Mouse (Mus musculus) stomach, embryonic 14.5 days (tissue): ENCODE data around the gene Iqcn. TPM values are rescaled to one million over a fixed set of nuclear protein-coding genes. Genes with fewer than 3 reads are reported as not detected.

Source experiments
- ATAC-seq: fragments of 200-750 bp; cut with Nextera tagmentation; 2 replicates; pipeline ENCODE4 v1.8.0; 2017; ENCODE audit warnings: low read depth, moderate TSS enrichment; ENCODE audit not compliant: insufficient number of reproducible peaks, insufficient read depth, low FRiP score
- H3K27ac ChIP-seq: fragments of 300-500 bp; sonication (generic); 2 replicates; pipeline ENCODE4 v1.5.1; 2014; ENCODE audit warnings: mild to moderate bottlenecking, low read length, moderate library complexity, mixed read lengths
- H3K27me3 ChIP-seq: fragments of 300-500 bp; sonication (generic); 2 replicates; pipeline ENCODE4 v1.6.1; 2014; ENCODE audit warnings: low read length, control low read depth, mixed read lengths; ENCODE audit not compliant: control insufficient read depth, insufficient read depth
- H3K36me3 ChIP-seq: fragments of 300-500 bp; sonication (generic); 2 replicates; pipeline ENCODE4 v1.6.1; 2014; ENCODE audit warnings: mild to moderate bottlenecking, control low read depth, low read length, moderate library complexity, mixed read lengths; ENCODE audit not compliant: control insufficient read depth, insufficient read depth
- H3K4me1 ChIP-seq: fragments of 300-500 bp; sonication (generic); 2 replicates; pipeline ENCODE4 v1.6.1; 2014; ENCODE audit warnings: low read length, control low read depth, mixed read lengths; ENCODE audit not compliant: control insufficient read depth, insufficient read depth
- H3K4me2 ChIP-seq: fragments of 300-500 bp; sonication (generic); replicated peaks from 2 replicates; pipeline ENCODE4 v1.6.1; 2014; ENCODE audit warnings: low read depth, low read length, control low read depth
- H3K4me3 ChIP-seq: fragments of 300-500 bp; sonication (generic); 2 replicates; pipeline ENCODE4 v1.5.1; 2014; ENCODE audit warnings: low read depth, low read length, control low read depth
- H3K9ac ChIP-seq: fragments of 300-500 bp; sonication (generic); replicated peaks from 2 replicates; pipeline ENCODE4 v1.6.1; 2014; ENCODE audit warnings: low read depth, mild to moderate bottlenecking, control low read depth, low read length, moderate library complexity, mixed read lengths
- H3K9me3 ChIP-seq: fragments of 300-500 bp; sonication (generic); 2 replicates; pipeline ENCODE4 v1.6.1; 2016; ENCODE audit warnings: low read depth, low read length, control low read depth; ENCODE audit not compliant: control insufficient read depth
- WGBS: fragments of 180-500 bp; shearing (Covaris S2); extraction: QIAGEN DNeasy Blood & Tissue Kit; methylation state at CpG from one replicate; pipeline ENCODE4 v1.1.7; 2014; 5-methylcytosine and 5-hydroxymethylcytosine counted together
- polyA plus RNA-seq: library from polyadenylated mRNA; unstranded; fragments of >200 nt; fragmentation: Nextera tagmentation; extraction: Ambion mirVana; gene quantifications from 2 replicates; pipeline ENCODE4 v1.2.1, GENCODE M21; 2014

The Iqcn gene
- polyA plus RNA-seq, 1 experiment from 2014 or later: 0.06 TPM

DNA sequence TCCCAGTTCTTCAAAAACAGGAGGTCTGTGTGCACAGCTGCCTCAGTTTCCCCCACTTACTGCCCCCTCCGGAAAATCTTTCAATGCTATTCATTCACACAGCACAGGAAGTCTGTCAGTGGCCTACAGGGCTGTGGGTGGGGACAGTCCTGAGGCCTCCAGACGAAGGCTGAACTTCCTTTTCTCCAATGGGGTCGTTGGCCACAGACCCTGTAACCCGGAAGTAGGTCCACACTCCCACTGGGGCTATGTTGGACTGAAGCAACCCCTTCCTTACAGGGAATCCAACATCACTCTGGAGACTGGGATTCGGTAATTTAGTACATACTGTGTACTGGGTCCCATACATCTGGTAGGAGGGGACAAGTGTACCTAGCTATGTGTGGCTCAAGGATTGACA is 9.6 kb upstream of the Iqcn start:
- Histone ChIP-seq H3K27ac (no peak overlapping the region), H3K4me2 (no peak overlapping the region), H3K36me3 (no peaks in the 10 kb centered on the region), H3K27me3 (no peaks in the 10 kb centered on the region), H3K4me1 (peaks cover 45% of the 10 kb centered on the region), H3K9ac (no peak overlapping the region), H3K9me3 (no peaks in the 10 kb centered on the region), H3K4me3 (no peak overlapping the region)
- ATAC-seq: no peak
- 75% methylated on average over 5 of the region's 5 CpGs for WGBS

DNA sequence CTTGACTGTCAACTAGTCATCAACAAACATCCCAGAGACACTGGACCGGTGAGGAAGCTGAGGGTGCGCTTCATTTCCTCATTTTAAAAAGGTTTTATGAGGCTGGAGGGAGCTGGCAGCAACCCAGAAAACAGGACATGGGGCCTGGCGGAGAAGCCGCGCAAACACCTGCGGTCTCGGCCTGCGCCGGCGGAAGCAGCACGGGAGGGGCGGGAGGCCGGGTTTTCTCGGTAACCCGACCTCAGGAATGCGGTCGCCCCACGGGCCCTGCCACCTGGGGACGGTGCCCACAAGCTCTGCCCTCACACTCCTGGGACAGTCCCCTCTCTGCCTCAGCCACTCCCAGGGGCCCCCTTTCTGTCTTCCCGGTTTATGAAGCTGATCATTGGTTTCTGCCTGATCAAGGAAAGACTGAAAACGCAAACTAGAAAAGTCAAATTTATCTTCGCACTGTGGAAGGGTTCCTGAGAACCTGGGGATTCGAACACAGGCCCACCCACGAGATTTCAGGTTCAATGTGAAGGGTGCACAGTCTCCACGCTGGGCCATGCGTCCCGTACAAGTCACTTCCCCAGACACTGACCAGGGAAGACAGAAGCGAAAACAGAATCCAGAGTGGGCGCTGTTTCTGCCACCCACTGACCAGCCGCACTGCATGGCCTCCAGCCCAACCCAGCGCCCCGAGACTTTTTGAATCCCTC is 7.8 kb upstream of the Iqcn start:
- H3K27ac ChIP-seq: peak overlapping the region; percentile 93
- no peak overlapping the region for H3K9ac ChIP-seq
- no peak overlapping the region for H3K4me3 ChIP-seq
- no peaks in the 10 kb centered on the region for H3K27me3 ChIP-seq
- ATAC-seq: no peak
- 24% methylated on average over 32 of the region's 32 CpGs for WGBS
- H3K36me3 ChIP-seq: no peaks in the 10 kb centered on the region
- H3K4me1 ChIP-seq: peaks cover 41% of the 10 kb centered on the region
- no peaks in the 10 kb centered on the region for H3K9me3 ChIP-seq
- H3K4me2 ChIP-seq: peak overlapping the region; percentile 50; the same call in 1 of the 2 replicates

DNA sequence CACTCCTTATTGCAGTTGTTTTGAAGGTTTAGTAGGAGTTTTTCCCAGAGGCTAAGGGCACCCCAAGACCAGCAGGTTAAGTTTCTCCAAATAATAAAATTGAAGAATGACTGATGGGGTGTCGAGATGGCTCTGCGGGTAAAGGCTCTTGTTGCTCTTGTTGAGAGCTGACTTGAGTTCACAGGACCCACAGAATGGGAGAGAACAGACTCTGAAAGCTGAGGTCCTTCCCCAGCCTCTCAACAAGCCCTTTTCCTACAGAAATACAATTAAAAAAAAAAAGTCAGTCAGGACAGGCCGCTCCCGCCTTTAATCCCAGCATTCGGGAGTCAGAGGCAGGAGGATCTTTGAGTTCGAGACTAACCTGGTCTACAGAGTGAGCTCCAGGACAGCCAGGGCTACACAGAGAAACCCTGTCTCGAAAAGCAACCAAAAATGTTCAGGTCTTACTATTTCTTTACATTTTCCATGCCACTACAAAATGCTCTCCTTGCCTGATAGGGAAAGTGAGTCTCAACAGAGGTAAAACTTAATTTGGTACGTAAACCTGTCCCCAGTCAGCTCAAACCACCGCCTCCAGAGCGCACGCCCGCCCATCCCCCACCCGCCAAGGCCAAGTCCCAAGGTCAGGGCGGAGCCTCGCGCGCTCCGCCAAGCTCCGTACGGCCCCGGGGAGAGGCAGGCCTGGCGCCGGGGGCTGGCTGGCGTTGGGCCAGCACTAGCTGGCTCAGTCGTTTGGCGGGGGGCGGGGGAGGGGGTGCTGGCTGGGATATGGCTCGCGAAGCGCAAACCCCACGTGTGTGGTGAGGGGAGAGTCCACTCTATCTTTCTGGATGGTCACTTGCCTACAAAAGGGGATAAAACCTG is 7.0 kb upstream of the Iqcn start:
- WGBS: 3% methylated on average over 31 of the region's 31 CpGs
- Histone ChIP-seq H3K27ac (peak overlapping the region; percentile 93), H3K9me3 (no peaks in the 10 kb centered on the region), H3K4me2 (peak overlapping the region; percentile 50), H3K9ac (no peak overlapping the region; the same call in 1 of the 2 replicates), H3K27me3 (no peaks in the 10 kb centered on the region), H3K4me1 (peaks cover 45% of the 10 kb centered on the region), H3K36me3 (no peaks in the 10 kb centered on the region), H3K4me3 (peak overlapping the region; percentile 7; the same call in 1 of the 2 replicates)
- peak; percentile 11; the same call in 1 of the 2 replicates for ATAC-seq

DNA sequence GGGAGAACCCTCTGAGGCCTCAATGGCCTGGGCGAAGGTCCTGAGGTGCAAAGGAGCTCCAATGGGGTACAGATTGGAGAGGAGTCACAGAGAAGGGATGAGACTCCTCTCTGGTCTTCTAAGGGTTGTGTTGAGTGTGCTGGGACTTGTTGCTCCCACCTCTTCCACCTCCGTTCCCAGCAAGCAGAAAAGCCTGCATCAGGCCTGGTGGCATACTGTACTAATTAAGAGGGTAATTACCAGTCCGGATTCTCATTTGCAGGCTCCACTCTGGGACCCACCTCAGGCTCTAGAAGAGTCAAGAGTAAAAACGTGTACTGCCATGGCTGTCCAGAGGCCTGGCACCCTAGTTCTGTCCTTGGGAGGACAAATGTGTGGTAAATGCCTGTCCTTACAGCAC is 6.3 kb upstream of the Iqcn start:
- H3K9ac ChIP-seq: no peak overlapping the region; the same call in 1 of the 2 replicates

DNA sequence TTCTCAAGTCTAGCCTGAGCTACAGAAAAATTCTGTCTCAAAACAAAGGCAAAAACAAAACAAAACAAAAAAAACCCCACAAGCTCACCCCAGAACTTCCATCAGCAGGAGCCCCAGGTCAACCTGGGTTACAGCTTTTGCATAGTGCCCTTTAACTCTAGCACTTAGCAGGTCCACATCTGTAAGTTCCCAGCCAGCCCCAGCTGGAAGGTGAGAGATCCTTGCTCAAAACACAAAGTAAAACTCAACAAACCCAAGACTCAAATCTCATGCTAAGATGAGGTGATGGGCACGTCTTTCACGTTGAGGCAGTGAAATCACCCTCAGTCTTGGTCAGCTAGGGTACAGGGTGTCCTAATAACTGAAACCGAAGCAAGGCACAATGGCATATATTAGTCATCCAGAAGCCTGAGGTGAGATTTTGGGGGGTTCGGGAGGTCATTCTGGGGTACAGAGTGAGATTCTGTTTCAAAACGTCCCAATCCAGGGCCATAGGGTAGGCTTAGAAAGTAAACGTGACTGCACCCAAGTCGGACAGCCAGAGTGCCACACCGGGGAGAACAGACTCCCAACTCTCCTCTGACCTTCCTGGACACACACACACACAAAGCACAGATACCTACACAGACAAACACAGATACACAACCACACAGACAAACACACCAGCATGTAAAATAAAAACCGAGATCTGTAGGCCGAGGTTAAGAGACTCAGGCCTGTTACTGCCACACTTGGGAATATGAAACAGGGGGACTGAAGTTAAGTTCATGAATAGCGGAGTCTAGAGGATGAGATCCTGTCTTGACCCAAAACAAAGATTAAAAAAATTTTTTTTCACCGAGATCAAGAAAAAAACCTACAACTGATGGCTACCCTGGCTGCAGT is 5.6 kb upstream of the Iqcn start:
- peak overlapping the region; percentile 97 for H3K4me3 ChIP-seq
- no peaks in the 10 kb centered on the region for H3K36me3 ChIP-seq
- H3K27me3 ChIP-seq: no peaks in the 10 kb centered on the region
- H3K9me3 ChIP-seq: no peaks in the 10 kb centered on the region
- ATAC-seq: no peak
- peak overlapping the region; percentile 50 for H3K4me2 ChIP-seq
- no peak overlapping the region; the same call in 1 of the 2 replicates for H3K9ac ChIP-seq
- H3K4me1 ChIP-seq: peaks cover 46% of the 10 kb centered on the region
- H3K27ac ChIP-seq: peak overlapping the region; percentile 93
- WGBS: 57% methylated on average over 12 of the region's 12 CpGs

More for the DNA sequence above, 6.3 kb upstream of the Iqcn start:
- Histone ChIP-seq H3K4me1 (peaks cover 43% of the 10 kb centered on the region), H3K4me2 (peak overlapping the region; percentile 50), H3K27ac (peak overlapping the region; percentile 93), H3K9me3 (no peaks in the 10 kb centered on the region), H3K27me3 (no peaks in the 10 kb centered on the region), H3K36me3 (no peaks in the 10 kb centered on the region), H3K4me3 (peak overlapping the region; percentile 7; the same call in 1 of the 2 replicates)
- ATAC-seq: no peak
- WGBS: 43% methylated on average over 4 of the region's 4 CpGs

DNA sequence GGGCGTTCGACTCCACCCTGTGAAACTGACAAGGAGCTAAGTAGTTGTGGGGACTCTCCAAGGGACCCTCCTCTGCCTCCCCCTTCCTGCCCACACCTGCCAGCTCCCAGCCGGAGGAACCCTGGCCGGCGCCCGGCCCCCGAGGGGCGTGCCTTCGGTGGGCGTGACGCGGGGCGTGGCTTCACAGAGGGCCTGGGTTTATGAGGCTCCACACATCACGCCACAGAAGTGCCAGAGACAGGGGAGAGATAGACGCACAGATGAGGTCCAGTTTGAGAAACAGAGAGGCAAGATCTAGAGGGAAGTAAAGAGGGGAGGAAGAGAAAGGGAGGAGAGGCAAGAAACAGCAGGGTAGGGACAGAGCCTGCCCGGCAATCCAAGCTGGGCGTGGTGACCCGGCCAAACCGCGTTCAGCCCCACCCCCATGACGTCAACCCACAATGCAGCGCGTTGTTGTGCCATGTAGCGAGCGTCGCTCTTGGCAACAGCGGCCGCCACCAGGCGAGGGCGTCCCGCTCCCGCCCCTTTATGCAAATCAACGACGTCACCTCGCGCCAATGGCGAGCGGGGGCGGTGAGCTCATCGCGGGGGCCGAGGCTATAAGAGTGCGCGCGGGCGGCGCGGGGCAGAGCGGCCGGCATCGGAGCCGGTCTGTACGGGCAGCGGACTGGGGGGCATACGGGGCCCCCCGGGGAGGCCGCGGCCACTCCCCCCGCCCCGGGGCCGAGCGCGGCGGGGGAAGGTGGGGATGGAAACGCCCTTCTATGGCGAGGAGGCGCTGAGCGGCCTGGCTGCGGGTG is 4.7 kb upstream of the Iqcn start, which contains the start of gene Jund:
Gene Jund, plus strand, starts transcription at position 640 of the 800 bp plus-strand sequence.
- H3K9me3 ChIP-seq: no peaks in the 10 kb centered on the region
- H3K27ac ChIP-seq: peak within 1 kb of the TSS; percentile 99
- H3K27me3 ChIP-seq: no peaks in the 10 kb centered on the region
- H3K9ac ChIP-seq: peak within 1 kb of the TSS; percentile 99
- peak within 1 kb of the TSS; percentile 61 for H3K4me2 ChIP-seq
- peaks cover 44% of the 10 kb centered on the region for H3K4me1 ChIP-seq
- under 1% methylated on average over 69 of the region's 69 CpGs for WGBS
- ATAC-seq: peak; percentile 88
- H3K4me3 ChIP-seq: peak within 1 kb of the TSS; percentile 97
- peaks cover under 1% of the 10 kb centered on the region for H3K36me3 ChIP-seq

DNA sequence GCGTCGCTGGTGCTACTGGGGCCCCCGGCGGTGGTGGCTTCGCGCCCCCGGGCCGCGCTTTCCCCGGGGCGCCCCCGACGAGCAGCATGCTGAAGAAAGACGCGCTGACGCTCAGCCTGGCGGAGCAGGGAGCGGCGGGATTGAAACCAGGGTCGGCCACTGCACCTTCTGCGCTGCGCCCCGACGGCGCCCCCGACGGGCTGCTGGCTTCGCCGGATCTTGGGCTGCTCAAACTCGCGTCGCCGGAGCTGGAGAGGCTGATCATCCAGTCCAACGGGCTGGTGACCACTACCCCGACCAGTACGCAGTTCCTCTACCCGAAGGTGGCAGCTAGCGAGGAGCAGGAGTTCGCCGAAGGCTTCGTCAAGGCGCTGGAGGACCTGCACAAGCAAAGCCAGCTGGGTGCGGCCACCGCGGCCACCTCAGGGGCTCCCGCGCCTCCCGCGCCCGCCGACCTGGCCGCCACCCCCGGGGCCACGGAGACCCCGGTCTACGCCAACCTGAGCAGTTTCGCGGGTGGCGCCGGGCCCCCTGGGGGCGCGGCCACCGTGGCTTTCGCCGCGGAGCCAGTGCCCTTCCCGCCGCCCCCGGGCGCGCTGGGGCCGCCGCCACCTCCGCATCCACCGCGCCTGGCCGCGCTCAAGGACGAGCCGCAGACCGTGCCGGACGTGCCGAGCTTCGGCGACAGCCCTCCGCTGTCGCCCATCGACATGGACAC is 4.0 kb upstream of the Iqcn start:
- Histone ChIP-seq H3K4me3 (peak overlapping the region; percentile 97), H3K27me3 (no peaks in the 10 kb centered on the region), H3K9me3 (no peaks in the 10 kb centered on the region), H3K9ac (peak overlapping the region; percentile 99), H3K4me1 (peaks cover 44% of the 10 kb centered on the region), H3K27ac (peak overlapping the region; percentile 99), H3K4me2 (peak overlapping the region; percentile 61), H3K36me3 (peaks cover 6% of the 10 kb centered on the region)
- ATAC-seq: peak; percentile 5; the same call in 1 of the 2 replicates
- WGBS: under 1% methylated on average over 86 of the region's 89 CpGs
